Mouse (Mus musculus) CH12.LX (cell line): ENCODE results near the gene Sacm1l. TPM values are rescaled to one million over a fixed set of nuclear protein-coding genes. Genes with fewer than 3 reads are reported as not detected.

ENCODE experiments used
- DNase-seq: peaks from one replicate; pipeline ENCODE4 v3.0.0-alpha.2; 2013; ENCODE audit errors: extremely low read depth
- H3K27ac ChIP-seq: 2 replicates; pipeline ENCODE4 v1.5.1; 2012; ENCODE audit warnings: low read depth, mild to moderate bottlenecking, control low read depth, moderate library complexity; ENCODE audit not compliant: insufficient read depth
- H3K27me3 ChIP-seq: replicated peaks from 2 replicates; pipeline ENCODE3; 2012; ENCODE audit warnings: inconsistent platforms
- H3K36me3 ChIP-seq, 2 experiments: replicated peaks in 1 of 2; 2 replicates each; pipeline versions ENCODE3 to v1.6.1; 2012; ENCODE audit warnings: inconsistent platforms in 1 of 2, low read length in 1 of 2, mild to moderate bottlenecking in 1 of 2, mixed read lengths in 1 of 2, moderate library complexity in 1 of 2; ENCODE audit not compliant: control insufficient read depth in 1 of 2, insufficient read depth in 1 of 2
- H3K4me1 ChIP-seq, 2 experiments: 2 replicates each; pipeline ENCODE4 v1.6.1; 2012; ENCODE audit warnings: inconsistent platforms in 1 of 2, moderate library complexity in 1 of 2; ENCODE audit not compliant: insufficient read depth in 2 of 2, control insufficient read depth in 1 of 2
- H3K4me2 ChIP-seq: 2 replicates; pipeline ENCODE4 v1.6.1; 2012; ENCODE audit warnings: low read depth, mild to moderate bottlenecking, control low read depth; ENCODE audit not compliant: poor library complexity, insufficient read depth, severe bottlenecking
- H3K4me3 ChIP-seq, 3 experiments: fragments of 150-350 bp in 1 of 3; sonication (generic) in 1 of 3; replicated peaks in 1 of 3; 2 replicates each; pipeline versions ENCODE3 to v1.5.1; 2011 to 2012; ENCODE audit warnings: low read depth in 2 of 3, low read length in 2 of 3, mild to moderate bottlenecking in 2 of 3, moderate library complexity in 2 of 3, control low read depth in 1 of 3, improper control_type of control experiment in 1 of 3, inconsistent platforms in 1 of 3, mixed read lengths in 1 of 3; ENCODE audit not compliant: poor library complexity in 1 of 3
- H3K79me2 ChIP-seq: replicated peaks from 2 replicates; pipeline ENCODE4 v1.6.1; 2012; ENCODE audit warnings: mild to moderate bottlenecking, moderate library complexity; ENCODE audit not compliant: control insufficient read depth, poor library complexity, insufficient read depth, severe bottlenecking; ENCODE audit errors: extremely low read depth
- H3K9ac ChIP-seq: 2 replicates; pipeline ENCODE4 v1.6.1; 2012; ENCODE audit warnings: low read depth, mild to moderate bottlenecking, control low read depth, moderate library complexity; ENCODE audit not compliant: insufficient read depth
- H3K9me3 ChIP-seq: replicated peaks from 2 replicates; pipeline ENCODE3; 2012; ENCODE audit warnings: low read length, inconsistent platforms, mixed read lengths
- CHD1 ChIP-seq: IDR thresholded peaks from 2 replicates; pipeline ENCODE4 v1.6.1; 2012; ENCODE audit warnings: low read depth, low read length, improper control_type of control experiment, inconsistent platforms
- CTCF ChIP-seq, 2 experiments: IDR thresholded peaks in 1 of 2; conservative IDR thresholded peaks in 1 of 2; 2 replicates each; pipeline ENCODE4 v1.5.1; 2011 to 2012; ENCODE audit warnings: low read depth in 2 of 2, low read length in 2 of 2, improper control_type of control experiment in 1 of 2, inconsistent platforms in 1 of 2, mild to moderate bottlenecking in 1 of 2, moderate library complexity in 1 of 2
- E2F4 ChIP-seq: IDR thresholded peaks from 2 replicates; pipeline ENCODE4 v1.6.1; 2011; ENCODE audit warnings: low read depth, low read length, improper control_type of control experiment; ENCODE audit not compliant: insufficient replicate concordance
- EP300 ChIP-seq: IDR thresholded peaks from 2 replicates; pipeline ENCODE4 v1.6.1; 2011; ENCODE audit warnings: low read length, improper control_type of control experiment
- HCFC1 ChIP-seq: IDR thresholded peaks from 2 replicates; pipeline ENCODE4 v1.6.1; 2012; ENCODE audit warnings: low read depth, mild to moderate bottlenecking, inconsistent platforms, low read length, improper control_type of control experiment
- IRF4 ChIP-seq: IDR thresholded peaks from 2 replicates; pipeline ENCODE4 v1.6.1; 2014; ENCODE audit warnings: low read depth, mild to moderate bottlenecking, inconsistent platforms, low read length, improper control_type of control experiment
- JUND ChIP-seq: conservative IDR thresholded peaks from 2 replicates; pipeline ENCODE4 v1.6.1; 2011; ENCODE audit warnings: low read depth, low read length, improper control_type of control experiment
- MAX ChIP-seq: IDR thresholded peaks from 2 replicates; pipeline ENCODE4 v1.6.1; 2011; ENCODE audit warnings: low read length, improper control_type of control experiment
- MAZ ChIP-seq: IDR thresholded peaks from 2 replicates; pipeline ENCODE4 v1.6.1; 2012; ENCODE audit warnings: low read depth, mild to moderate bottlenecking, inconsistent platforms, low read length, improper control_type of control experiment, moderate library complexity
- NELFE ChIP-seq: IDR thresholded peaks from 2 replicates; pipeline ENCODE4 v1.6.1; 2011; ENCODE audit warnings: low read depth, low read length, improper control_type of control experiment
- POLR2A ChIP-seq: IDR thresholded peaks from 2 replicates; pipeline ENCODE4 v1.6.1; 2011; ENCODE audit warnings: low read depth, mild to moderate bottlenecking, improper control_type of control experiment, low read length
- RAD21 ChIP-seq: IDR thresholded peaks from 2 replicates; pipeline ENCODE4 v1.6.1; 2011; ENCODE audit warnings: low read depth, mild to moderate bottlenecking, low read length, improper control_type of control experiment, moderate library complexity
- SMC3 ChIP-seq: IDR thresholded peaks from 2 replicates; pipeline ENCODE4 v1.6.1; 2011; ENCODE audit warnings: low read depth, low read length, improper control_type of control experiment
- TBP ChIP-seq: conservative IDR thresholded peaks from 2 replicates; pipeline ENCODE4 v1.6.1; 2011; ENCODE audit warnings: low read depth, low read length, improper control_type of control experiment
- USF1 ChIP-seq: IDR thresholded peaks from 2 replicates; pipeline ENCODE4 v1.6.1; 2014; ENCODE audit warnings: low read depth, mild to moderate bottlenecking, inconsistent platforms, low read length, improper control_type of control experiment
- ZMIZ1 ChIP-seq: IDR thresholded peaks from 2 replicates; pipeline ENCODE4 v1.6.1; 2012; ENCODE audit warnings: low read depth, mild to moderate bottlenecking, inconsistent platforms, low read length, improper control_type of control experiment
- ZNF384 ChIP-seq: IDR thresholded peaks from 2 replicates; pipeline ENCODE4 v1.6.1; 2012; ENCODE audit warnings: low read depth, low read length, improper control_type of control experiment, inconsistent platforms
- dilution Hi-C: fragments of 300-500 bp; cut with MboI; formaldehyde crosslinking; loops from 2 replicates; pipeline ENCODE4 v1.14.3; 2020; ENCODE audit warnings: low sequenced_read_pairs; ENCODE audit not compliant: extremely low pct_unique_long_range_greater_than_20kb, extremely low pct_ligation_motif_present
- in situ Hi-C: fragments of 300-500 bp; cut with MboI; formaldehyde crosslinking; loops from 3 replicates; pipeline ENCODE4 v1.14.3; 2019; ENCODE audit warnings: low sequenced_read_pairs, low pct_ligation_motif_present, low pct_unique_long_range_greater_than_20kb, mixed read lengths
- polyA plus RNA-seq: library from polyadenylated mRNA; unstranded; fragments of >175 nt; gene quantifications from 2 replicates; pipeline ENCODE4 v1.2.1, GENCODE M21; 2012; ENCODE audit warnings: low read depth; ENCODE audit not compliant: insufficient read length
- total RNA-seq, 2 experiments: library from RNA; depleted of rRNA; stranded (reverse); fragments of 300-350 nt in 1 of 2; fragments of >200 nt in 1 of 2; gene quantifications; 2 replicates each; pipeline ENCODE4 v1.2.3; 2012 to 2014

Gene Sacm1l
- total and polyA plus RNA-seq, 3 experiments: 31.1 to 67.6 (median 37.4) TPM

- in situ Hi-C loops: no loop called here
- Histone ChIP-seq H3K4me3 (no peak overlapping the region), H3K4me2 (no peak overlapping the region), H3K4me1 (peaks cover 16 to 90% of the 10 kb centered on the region in 2 experiments), H3K36me3 (peaks cover 48 to 78% of the 10 kb centered on the region in 2 experiments), H3K27ac (no peak overlapping the region), H3K9me3 (no peaks in the 10 kb centered on the region), H3K27me3 (no peaks in the 10 kb centered on the region), H3K9ac (no peak overlapping the region), H3K79me2 (peaks cover 11% of the 10 kb centered on the region)
- dilution Hi-C loops: no loop called here
- DNase-seq: no peak
- TF ChIP-seq MAZ (no peak), MAX (no peak), CTCF (conservative IDR thresholded peaks at IDR 0.05 in 1 of 2, IDR thresholded peaks at IDR 0.05 in 1 of 2; ENCODE audit: low read depth in 2 of 2, low read length in 2 of 2) (peak in 1 of 2 experiments; percentile 32; a peak in 2 of 4 replicates), SMC3 (no peak), USF1 (no peak), HCFC1 (no peak), ZMIZ1 (no peak), TBP (no peak)
Observed at GRCm38 (mm10) chr9:123506270-123507146, 23.1 kb upstream of the Sacm1l start.

GRCm38 (mm10) chr9:123507380-123507779 is 22.2 kb upstream of the Sacm1l start:
- no peak overlapping the region for H3K27ac ChIP-seq
- no peaks in the 10 kb centered on the region for H3K9me3 ChIP-seq
- no peak overlapping the region for H3K9ac ChIP-seq
- peaks cover 50 to 80% of the 10 kb centered on the region in 2 experiments for H3K36me3 ChIP-seq
- H3K79me2 ChIP-seq: peaks cover 11% of the 10 kb centered on the region
- no peak overlapping the region for H3K4me3 ChIP-seq
- in situ Hi-C loops: no loop called here
- peaks cover 16 to 82% of the 10 kb centered on the region in 2 experiments for H3K4me1 ChIP-seq
- no peaks in the 10 kb centered on the region for H3K27me3 ChIP-seq
- no peak overlapping the region for H3K4me2 ChIP-seq
- TF ChIP-seq MAZ (no peak), RAD21 (peak; percentile 26), CTCF (conservative IDR thresholded peaks at IDR 0.05 in 1 of 2, IDR thresholded peaks at IDR 0.05 in 1 of 2; ENCODE audit: low read depth in 2 of 2, low read length in 2 of 2) (peak in 1 of 2 experiments; percentile 43; a peak in 2 of 4 replicates)
- no peak for DNase-seq
- dilution Hi-C loops: no loop called here

GRCm38 (mm10) chr9:123508986-123509385 is 20.6 kb upstream of the Sacm1l start:
- DNase-seq: no peak
- no peaks in the 10 kb centered on the region for H3K9me3 ChIP-seq
- H3K27ac ChIP-seq: no peak overlapping the region
- no peak overlapping the region for H3K4me2 ChIP-seq
- no peak overlapping the region for H3K4me3 ChIP-seq
- peaks cover 16 to 66% of the 10 kb centered on the region in 2 experiments for H3K4me1 ChIP-seq
- dilution Hi-C loops (no loop called here), in situ Hi-C loops (no loop called here)
- H3K79me2 ChIP-seq: peaks cover 11% of the 10 kb centered on the region
- no peak overlapping the region for H3K9ac ChIP-seq
- TF ChIP-seq CHD1 (no peak), NELFE (no peak), E2F4 (no peak), IRF4 (no peak), ZNF384 (no peak), MAZ (no peak), TBP (no peak), JUND (no peak), POLR2A (no peak), EP300 (no peak)
- H3K27me3 ChIP-seq: no peaks in the 10 kb centered on the region
- H3K36me3 ChIP-seq: peaks cover 50 to 83% of the 10 kb centered on the region in 2 experiments
